Mouse (Mus musculus) C2C12 (cell line): ENCODE data around the gene H2-Eb1.

Source experiments
- CTCF ChIP-seq: IDR thresholded peaks from one replicate; pipeline ENCODE4 v1.5.1; 2011; ENCODE audit not compliant: control insufficient read depth, insufficient read depth, insufficient read length
- USF1 ChIP-seq: IDR thresholded peaks from one replicate; pipeline ENCODE4 v1.6.1; 2011; ENCODE audit warnings: low read depth, mild to moderate bottlenecking, control low read depth, moderate library complexity

GRCm38 (mm10) chr17:34309683-34310385 is 4.2 kb downstream of the H2-Eb1 start:
- TF ChIP-seq CTCF (no peak), USF1 (no peak)
